Mouse (Mus musculus) cortical plate, adult 2 months (tissue): ENCODE measurements around the gene Sag.

ENCODE experiments used
- CTCF ChIP-seq: fragments of 200-500 bp; IDR thresholded peaks from 2 replicates; pipeline ENCODE4 v1.5.1; 2011; ENCODE audit warnings: mild to moderate bottlenecking, control low read depth, low read length; ENCODE audit not compliant: insufficient read depth; ENCODE audit errors: extremely low read depth
- POLR2A ChIP-seq: fragments of 200-500 bp; IDR thresholded peaks from 2 replicates; pipeline ENCODE4 v1.6.1; 2011; ENCODE audit warnings: mild to moderate bottlenecking, low read length, control low read depth; ENCODE audit not compliant: insufficient read depth; ENCODE audit errors: extremely low read depth

- TF ChIP-seq CTCF (no peak), POLR2A (no peak)
Measured at GRCm38 (mm10) chr1:87824420-87824995, 21.0 kb downstream of the Sag start.
